Mouse (Mus musculus) spleen, adult 12 weeks (tissue): ENCODE measurements around the gene Dcaf12l2.

Experiments
- DNase-seq: peaks from one replicate; pipeline ENCODE4 v3.0.0; 2022; ENCODE audit warnings: low spot score

Dcaf12l2 gene

GRCm38 (mm10) chrX:44367646-44368521 lies at the start of gene Dcaf12l2:
Gene Dcaf12l2, minus strand, starts transcription at chrX:44368342.
- DNase-seq: no peak

GRCm38 (mm10) chrX:44367280-44367645 lies 879 bp downstream of the Dcaf12l2 start:
- no peak for DNase-seq
